Mouse (Mus musculus): ENCODE measurements around the gene Slc25a26.

- no peak for TF ChIP-seq CTCF (IDR thresholded peaks at IDR 0.05; ENCODE audit: borderline replicate concordance, extremely low read depth, insufficient read depth, insufficient read length)
- no peak for TF ChIP-seq POLR2A (IDR thresholded peaks at IDR 0.05; ENCODE audit: borderline replicate concordance, extremely low read depth, insufficient read depth, insufficient read length, poor library complexity, severe bottlenecking)
Observed at GRCm38 (mm10) chr6:94618671-94619070, 118.5 kb downstream of the Slc25a26 start.
